Mouse (Mus musculus): ENCODE measurements around the gene Gm43191. TPM values are rescaled to one million over a fixed set of nuclear protein-coding genes. Genes with fewer than 3 reads are reported as not detected.
"Not testable (repeated sequence)": the region's sequence is repeated elsewhere in the genome, so short reads cannot be mapped to it uniquely, and the experiment has no call there.

Gene Gm43191
- total and polyA plus RNA-seq, 3 experiments: not detected

GRCm38 (mm10) chr3:116702647-116703272 is 21.7 kb upstream of the Gm43191 start:
- ATAC-seq (ENCODE audit: extremely low read depth, insufficient number of reproducible peaks, low FRiP score, poor library complexity, severe bottlenecking) (no peak), DNase-seq (ENCODE audit: low spot score) (no peak)
- peaks cover 27% of the 10 kb centered on the region for H3K36me3 ChIP-seq (replicated peaks)
- peaks cover 54% of the 10 kb centered on the region for H3K4me1 ChIP-seq (ENCODE audit: insufficient read depth, low read depth, low read length)
- H3K4me3 ChIP-seq (ENCODE audit: low read depth, low read length): no peak overlapping the region
- TF ChIP-seq GATA1 (IDR thresholded peaks at IDR 0.05; ENCODE audit: borderline replicate concordance, low read length): no peak
- no peaks in the 10 kb centered on the region for H3K9me3 ChIP-seq (replicated peaks)
- H3K27me3 ChIP-seq (ENCODE audit: insufficient read depth, low read length): no peaks in the 10 kb centered on the region

- no peak for ATAC-seq (ENCODE audit: extremely low read depth, insufficient number of reproducible peaks, low FRiP score, poor library complexity, severe bottlenecking)
- Histone ChIP-seq H3K36me3 (replicated peaks) (peaks cover 22% of the 10 kb centered on the region), H3K4me1 (ENCODE audit: insufficient read depth, low read depth, low read length) (peaks cover 51% of the 10 kb centered on the region), H3K4me3 (ENCODE audit: low read depth, low read length) (no peak overlapping the region), H3K9me3 (replicated peaks) (no peaks in the 10 kb centered on the region), H3K27me3 (ENCODE audit: insufficient read depth, low read length) (no peaks in the 10 kb centered on the region)
- DNase-seq (ENCODE audit: low spot score): no peak
- TF ChIP-seq POLR2AphosphoS5 (IDR thresholded peaks at IDR 0.05; ENCODE audit: insufficient replicate concordance, low read depth, low read length): no peak
- TF ChIP-seq TAL1 (conservative IDR thresholded peaks at IDR 0.05; ENCODE audit: low read depth, low read length): no peak
- no peak for TF ChIP-seq CTCF (IDR thresholded peaks at IDR 0.05; ENCODE audit: low read depth, low read length)
- no peak for TF ChIP-seq GATA2 (IDR thresholded peaks at IDR 0.05; ENCODE audit: borderline replicate concordance, low read depth, low read length)
- no peak for TF ChIP-seq GATA1 (IDR thresholded peaks at IDR 0.05; ENCODE audit: borderline replicate concordance, low read length)
Observed at GRCm38 (mm10) chr3:116701601-116702000, 20.5 kb upstream of the Gm43191 start.

GRCm38 (mm10) chr3:116698786-116699185 is 17.7 kb upstream of the Gm43191 start:
- no peak for TF ChIP-seq POLR2AphosphoS5 (IDR thresholded peaks at IDR 0.05; ENCODE audit: insufficient replicate concordance, low read depth, low read length)
- no peak for TF ChIP-seq TAL1 (conservative IDR thresholded peaks at IDR 0.05; ENCODE audit: low read depth, low read length)
- no peak for TF ChIP-seq GATA2 (IDR thresholded peaks at IDR 0.05; ENCODE audit: borderline replicate concordance, low read depth, low read length)
- TF ChIP-seq CTCF (IDR thresholded peaks at IDR 0.05; ENCODE audit: low read depth, low read length): no peak
- ATAC-seq (ENCODE audit: extremely low read depth, insufficient number of reproducible peaks, low FRiP score, poor library complexity, severe bottlenecking): no peak

GRCm38 (mm10) chr3:116695666-116695985 is 14.6 kb upstream of the Gm43191 start:
- DNase-seq (ENCODE audit: low spot score) (no peak), ATAC-seq (ENCODE audit: extremely low read depth, insufficient number of reproducible peaks, low FRiP score, poor library complexity, severe bottlenecking) (no peak)
- Histone ChIP-seq H3K27me3 (ENCODE audit: insufficient read depth, low read length) (no peaks in the 10 kb centered on the region), H3K4me3 (ENCODE audit: low read depth, low read length) (no peak overlapping the region; the same call in 1 of the 2 replicates), H3K9me3 (replicated peaks) (no peaks in the 10 kb centered on the region), H3K36me3 (replicated peaks) (peaks cover 25% of the 10 kb centered on the region), H3K4me1 (ENCODE audit: insufficient read depth, low read depth, low read length) (peaks cover 51% of the 10 kb centered on the region)
- TF ChIP-seq CTCF (IDR thresholded peaks at IDR 0.05; ENCODE audit: low read depth, low read length) (no peak), GATA1 (IDR thresholded peaks at IDR 0.05; ENCODE audit: borderline replicate concordance, low read length) (no peak), GATA2 (IDR thresholded peaks at IDR 0.05; ENCODE audit: borderline replicate concordance, low read depth, low read length) (no peak), TAL1 (conservative IDR thresholded peaks at IDR 0.05; ENCODE audit: low read depth, low read length) (no peak), POLR2AphosphoS5 (IDR thresholded peaks at IDR 0.05; ENCODE audit: insufficient replicate concordance, low read depth, low read length) (no peak)

More at GRCm38 (mm10) chr3:116698786-116699185, 17.7 kb upstream of the Gm43191 start:
- Histone ChIP-seq H3K4me1 (ENCODE audit: insufficient read depth, low read depth, low read length) (peaks cover 50% of the 10 kb centered on the region), H3K4me3 (ENCODE audit: low read depth, low read length) (no peak overlapping the region), H3K36me3 (replicated peaks) (peaks cover 16% of the 10 kb centered on the region), H3K27me3 (ENCODE audit: insufficient read depth, low read length) (no peaks in the 10 kb centered on the region), H3K9me3 (replicated peaks) (no peaks in the 10 kb centered on the region)
- DNase-seq (ENCODE audit: low spot score): no peak

- Histone ChIP-seq H3K4me3 (ENCODE audit: low read depth, low read length) (no peak overlapping the region; the same call in 1 of the 2 replicates), H3K27me3 (ENCODE audit: insufficient read depth, low read length) (no peaks in the 10 kb centered on the region), H3K36me3 (replicated peaks) (peaks cover 31% of the 10 kb centered on the region), H3K9me3 (replicated peaks) (no peaks in the 10 kb centered on the region), H3K4me1 (ENCODE audit: insufficient read depth, low read depth, low read length) (peaks cover 53% of the 10 kb centered on the region)
- DNase-seq (ENCODE audit: low spot score) (no peak), ATAC-seq (ENCODE audit: extremely low read depth, insufficient number of reproducible peaks, low FRiP score, poor library complexity, severe bottlenecking) (no peak)
- TF ChIP-seq TAL1 (conservative IDR thresholded peaks at IDR 0.05; ENCODE audit: low read depth, low read length): no peak
- TF ChIP-seq POLR2AphosphoS5 (IDR thresholded peaks at IDR 0.05; ENCODE audit: insufficient replicate concordance, low read depth, low read length): no peak
- no peak for TF ChIP-seq GATA2 (IDR thresholded peaks at IDR 0.05; ENCODE audit: borderline replicate concordance, low read depth, low read length)
Observed at GRCm38 (mm10) chr3:116694955-116695665, 14.1 kb upstream of the Gm43191 start.

- ATAC-seq (ENCODE audit: extremely low read depth, insufficient number of reproducible peaks, low FRiP score, poor library complexity, severe bottlenecking): peak; percentile 87
- H3K36me3 ChIP-seq (replicated peaks): peaks cover 30% of the 10 kb centered on the region
Observed at GRCm38 (mm10) chr3:116694312-116694711, 13.3 kb upstream of the Gm43191 start.

GRCm38 (mm10) chr3:116664281-116664680 is 16.8 kb downstream of the Gm43191 start:
- H3K27me3 ChIP-seq (ENCODE audit: insufficient read depth, low read length); H3K4me3 ChIP-seq (ENCODE audit: low read depth, low read length); H3K9me3 ChIP-seq (replicated peaks); ATAC-seq (ENCODE audit: extremely low read depth, insufficient number of reproducible peaks, low FRiP score, poor library complexity, severe bottlenecking); DNase-seq (ENCODE audit: low spot score): not testable (repeated sequence)
- Histone ChIP-seq H3K4me1 (ENCODE audit: insufficient read depth, low read depth, low read length) (peaks cover 27% of the 10 kb centered on the region), H3K36me3 (replicated peaks) (peaks cover 51% of the 10 kb centered on the region)

More at GRCm38 (mm10) chr3:116694312-116694711, 13.3 kb upstream of the Gm43191 start:
- Histone ChIP-seq H3K27me3 (ENCODE audit: insufficient read depth, low read length) (no peaks in the 10 kb centered on the region), H3K4me3 (ENCODE audit: low read depth, low read length) (no peak overlapping the region; the same call in 1 of the 2 replicates), H3K9me3 (replicated peaks) (no peaks in the 10 kb centered on the region), H3K4me1 (ENCODE audit: insufficient read depth, low read depth, low read length) (peaks cover 50% of the 10 kb centered on the region)
- peak; percentile 41 for DNase-seq (ENCODE audit: low spot score)
- TF ChIP-seq GATA1 (IDR thresholded peaks at IDR 0.05; ENCODE audit: borderline replicate concordance, low read length): no peak
- TF ChIP-seq TAL1 (conservative IDR thresholded peaks at IDR 0.05; ENCODE audit: low read depth, low read length): peak; percentile 89

All from G1E (cell line).